Mouse (Mus musculus) thymus, adult 18-20 months (tissue): Measurements from ENCODE around the gene Slc9a3r2.

Experiments
- DNase-seq, 2 experiments: peaks; one replicate each; pipeline ENCODE4 v3.0.0; 2022; ENCODE audit warnings: mixed read lengths in 2 of 2

Slc9a3r2 gene

GRCm38 (mm10) chr17:24591695-24592094 lies 58.4 kb downstream of the Slc9a3r2 start:
- no peak for DNase-seq

GRCm38 (mm10) chr17:24590943-24591342 lies 59.2 kb downstream of the Slc9a3r2 start:
- no peak for DNase-seq
